In the genomic region with DNA sequence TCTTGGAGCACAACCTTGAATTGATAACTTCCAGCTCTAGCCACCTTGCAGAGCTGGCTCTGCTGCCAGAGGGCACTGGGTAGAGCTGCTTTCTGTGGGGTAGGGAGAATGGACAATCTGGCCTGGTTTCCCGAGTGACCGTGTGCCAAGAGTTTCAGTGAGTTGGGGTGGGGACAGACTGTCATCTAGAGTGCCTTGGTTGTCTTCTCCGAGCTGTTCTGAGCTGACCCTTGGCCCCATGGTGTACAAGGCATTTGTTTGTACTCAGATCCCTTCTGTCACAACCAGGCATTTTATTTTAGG, we compare ENCODE assay signal across 7 mouse cellular contexts. TPM values are rescaled to one million over a fixed set of nuclear protein-coding genes. Genes with fewer than 3 reads are reported as not detected.
DNase-seq lines count a peak whose midpoint lies in the region; ATAC-seq and TF ChIP-seq lines count a peak whose summit lies in the region.

No protein-coding gene starts in this region.

- H3K36me3 ChIP-seq in G1E (replicated peaks) = peaks cover 29% of the 10 kb centered on the region
- 0 out of 2 replicates have a peak, but pooled peaks cover 6% of the 10 kb centered on the region for H3K36me3 ChIP-seq in forebrain, embryonic 12.5 days (replicated peaks)
- no peaks in the 10 kb centered on the region for H3K36me3 ChIP-seq in intestine, embryonic 14.5 days (ENCODE audit: control insufficient read depth, insufficient read depth, low read length)
- H3K36me3 ChIP-seq in liver, embryonic 16.5 days (ENCODE audit: control insufficient read depth, insufficient read depth) = no peaks in the 10 kb centered on the region
- H3K36me3 ChIP-seq in stomach, embryonic 15.5 days = no peaks in the 10 kb centered on the region

- ATAC-seq in G1E (ENCODE audit: extremely low read depth, insufficient number of reproducible peaks, low FRiP score, poor library complexity, severe bottlenecking) = no peak
- no peak for ATAC-seq in forebrain, embryonic 12.5 days (ENCODE audit: low FRiP score)
- ATAC-seq in intestine, embryonic 14.5 days (replicated peaks; ENCODE audit: low FRiP score, low TSS enrichment, low read depth) = no peak
- no peak for ATAC-seq in liver, embryonic 16.5 days (ENCODE audit: low read depth)
- ATAC-seq in stomach, embryonic 15.5 days (ENCODE audit: insufficient read depth, low FRiP score, low read depth) = no peak

- no peaks in the 10 kb centered on the region for H3K9me3 ChIP-seq in G1E (replicated peaks)
- H3K9me3 ChIP-seq in forebrain, embryonic 12.5 days = no peaks in the 10 kb centered on the region
- no peaks in the 10 kb centered on the region for H3K9me3 ChIP-seq in intestine, embryonic 14.5 days (ENCODE audit: control insufficient read depth, low read length)
- no peaks in the 10 kb centered on the region for H3K9me3 ChIP-seq in liver, embryonic 16.5 days (replicated peaks; ENCODE audit: control insufficient read depth, low read length)
- H3K9me3 ChIP-seq in stomach, embryonic 15.5 days = no peaks in the 10 kb centered on the region

- peak overlapping the region; percentile 88; the same call in 1 of the 2 replicates for H3K4me3 ChIP-seq in G1E (ENCODE audit: low read depth, low read length)
- H3K4me3 ChIP-seq in forebrain, embryonic 12.5 days (replicated peaks) = peak overlapping the region; percentile 90
- peak overlapping the region; percentile 66 for H3K4me3 ChIP-seq in intestine, embryonic 14.5 days (ENCODE audit: low read depth, low read length)
- H3K4me3 ChIP-seq in liver, embryonic 16.5 days (ENCODE audit: low read depth, low read length) = peak overlapping the region; percentile 72
- H3K4me3 ChIP-seq in stomach, embryonic 15.5 days (replicated peaks) = peak overlapping the region; percentile 92

- H3K27me3 ChIP-seq in G1E (ENCODE audit: insufficient read depth, low read length) = peaks cover 3% of the 10 kb centered on the region; the same call in 1 of the 2 replicates
- H3K27me3 ChIP-seq in forebrain, embryonic 12.5 days = no peaks in the 10 kb centered on the region
- no peaks in the 10 kb centered on the region for H3K27me3 ChIP-seq in intestine, embryonic 14.5 days (replicated peaks; ENCODE audit: control insufficient read depth, insufficient read depth, low read length)
- peaks cover 22% of the 10 kb centered on the region for H3K27me3 ChIP-seq in liver, embryonic 16.5 days (ENCODE audit: control insufficient read depth, insufficient read depth, low read depth, low read length)
- H3K27me3 ChIP-seq in stomach, embryonic 15.5 days (replicated peaks) = no peaks in the 10 kb centered on the region

- DNase-seq in G1E (ENCODE audit: low spot score) = no peak
- peak; percentile 58 for DNase-seq in adrenal gland, adult 2 months
- DNase-seq in intestine, embryonic 14.5 days (ENCODE audit: low spot score) = no peak
- no peak for DNase-seq in right cerebral cortex, postnatal 4 days

- peak overlapping the region; percentile 99; the same call in 1 of the 2 replicates for H3K9ac ChIP-seq in forebrain, embryonic 12.5 days
- peak overlapping the region; percentile 90; the same call in 1 of the 2 replicates for H3K9ac ChIP-seq in intestine, embryonic 14.5 days (ENCODE audit: low read length)
- H3K9ac ChIP-seq in liver, embryonic 16.5 days (ENCODE audit: low read depth, low read length) = peak overlapping the region; percentile 38
- no peak overlapping the region for H3K9ac ChIP-seq in stomach, embryonic 15.5 days

- H3K4me1 ChIP-seq in G1E (ENCODE audit: insufficient read depth, low read depth, low read length) = peaks cover 75% of the 10 kb centered on the region
- peaks cover 66% of the 10 kb centered on the region for H3K4me1 ChIP-seq in forebrain, embryonic 12.5 days
- peaks cover 28% of the 10 kb centered on the region for H3K4me1 ChIP-seq in intestine, embryonic 14.5 days (replicated peaks; ENCODE audit: control insufficient read depth, insufficient read depth, low read length)
- H3K4me1 ChIP-seq in liver, embryonic 16.5 days (ENCODE audit: control insufficient read depth, low read depth, low read length) = peaks cover 21% of the 10 kb centered on the region
- peaks cover 48% of the 10 kb centered on the region for H3K4me1 ChIP-seq in stomach, embryonic 15.5 days

- TF ChIP-seq CTCF in G1E (IDR thresholded peaks at IDR 0.05; ENCODE audit: low read depth, low read length) = no peak

- H3K27ac ChIP-seq in forebrain, embryonic 12.5 days = no peak overlapping the region
- 0 out of 2 replicates have a peak overlapping the region, but pooled peaks have one; percentile 6 for H3K27ac ChIP-seq in intestine, embryonic 14.5 days (ENCODE audit: low read depth)
- peak overlapping the region; percentile 88 for H3K27ac ChIP-seq in liver, embryonic 16.5 days (ENCODE audit: low read length)
- peak overlapping the region; percentile 88; the same call in 1 of the 2 replicates for H3K27ac ChIP-seq in stomach, embryonic 15.5 days

- 30% methylated on average over 3 of the region's 3 CpGs for WGBS in forebrain, embryonic 12.5 days
- WGBS in intestine, embryonic 14.5 days = 45% methylated on average over 3 of the region's 3 CpGs
- WGBS in liver, embryonic 16.5 days (ENCODE audit: insufficient replicate concordance) = 35% methylated on average over 3 of the region's 3 CpGs
- 29% methylated on average over 3 of the region's 3 CpGs for WGBS in stomach, embryonic 15.5 days

- H3K4me2 ChIP-seq in forebrain, embryonic 12.5 days = peak overlapping the region; percentile 89
- H3K4me2 ChIP-seq in intestine, embryonic 14.5 days (ENCODE audit: low read length) = peak overlapping the region; percentile 84
- H3K4me2 ChIP-seq in liver, embryonic 16.5 days (ENCODE audit: low read depth, low read length) = peak overlapping the region; percentile 83
- H3K4me2 ChIP-seq in stomach, embryonic 15.5 days = peak overlapping the region; percentile 79

RNA-seq across cellular contexts. Expression of gene Zfp710, which starts 3.8 kb away (rescaled TPM):
- total RNA-seq in G1E (2014; fragmentation: Nextera tagmentation) = 25.1 and 38.6 TPM in 2 replicates
- 10.7 and 13.1 TPM in 2 replicates for total RNA-seq in G1E (2017)
- polyA plus RNA-seq in G1E (2012) = 53.7 and 54.3 TPM in 2 replicates
- total RNA-seq in adrenal gland, adult 2 months (2021) = 10 to 100 TPM; 14.0 to 25.5 TPM
- polyA plus RNA-seq in adrenal gland, adult 2 months (2012; rRNA removed) = 24.1 and 24.8 TPM in 2 replicates
- 30.5 and 33.9 TPM in 2 replicates for polyA plus RNA-seq in forebrain, embryonic 12.5 days (2016; fragmentation: Nextera tagmentation; extraction: Ambion mirVana)
- polyA plus RNA-seq in intestine, embryonic 14.5 days (2014; fragmentation: Nextera tagmentation; extraction: Ambion mirVana) = 16.9 and 18.9 TPM in 2 replicates
- polyA plus RNA-seq in liver, embryonic 16.5 days (2015; fragmentation: Nextera tagmentation; extraction: Ambion mirVana) = 6.8 and 7.4 TPM in 2 replicates
- polyA plus RNA-seq in stomach, embryonic 15.5 days (2015; fragmentation: Nextera tagmentation; extraction: Ambion mirVana) = 14.9 and 15.8 TPM in 2 replicates
